Mouse (Mus musculus) olfactory bulb, adult 2 months (tissue): ENCODE data around the gene Fam83e.

Source experiments
- CTCF ChIP-seq: fragments of 200-500 bp; IDR thresholded peaks from 2 replicates; pipeline ENCODE4 v1.5.1; 2012; ENCODE audit warnings: low read depth, mild to moderate bottlenecking, low read length, moderate library complexity; ENCODE audit not compliant: insufficient read depth
- POLR2A ChIP-seq: fragments of 200-500 bp; IDR thresholded peaks from 2 replicates; pipeline ENCODE4 v1.6.1; 2012; ENCODE audit warnings: mild to moderate bottlenecking, low read depth, low read length, moderate library complexity; ENCODE audit not compliant: insufficient read depth

GRCm38 (mm10) chr7:45733477-45733876 is 12.5 kb downstream of the Fam83e start:
- no peak for TF ChIP-seq POLR2A
- TF ChIP-seq CTCF, result no peak
